Mouse (Mus musculus) CH12F3 (cell line): Measurements from ENCODE around the gene Rnf214.

Experiments used
- in situ Hi-C: fragments of 300-500 bp; cut with MboI; formaldehyde crosslinking; loops from 2 replicates; pipeline ENCODE4 v1.14.3; 2020; ENCODE audit warnings: low sequenced_read_pairs

The Rnf214 gene

GRCm38 (mm10) chr9:45906355-45907077, at the start of gene Rnf214, which contains the start of gene Pcsk7:
TSS of gene Rnf214 (minus strand) at chr9:45906911.
TSS of gene Pcsk7 (plus strand) at chr9:45906497.
- in situ Hi-C loops, result no loop called here

- in situ Hi-C loops, result no loop called here
Measured at GRCm38 (mm10) chr9:45955107-45955963, 48.6 kb upstream of the Rnf214 start, which contains the start of gene Sidt2. TSS of gene Sidt2 (minus strand) at chr9:45955258.

DNA sequence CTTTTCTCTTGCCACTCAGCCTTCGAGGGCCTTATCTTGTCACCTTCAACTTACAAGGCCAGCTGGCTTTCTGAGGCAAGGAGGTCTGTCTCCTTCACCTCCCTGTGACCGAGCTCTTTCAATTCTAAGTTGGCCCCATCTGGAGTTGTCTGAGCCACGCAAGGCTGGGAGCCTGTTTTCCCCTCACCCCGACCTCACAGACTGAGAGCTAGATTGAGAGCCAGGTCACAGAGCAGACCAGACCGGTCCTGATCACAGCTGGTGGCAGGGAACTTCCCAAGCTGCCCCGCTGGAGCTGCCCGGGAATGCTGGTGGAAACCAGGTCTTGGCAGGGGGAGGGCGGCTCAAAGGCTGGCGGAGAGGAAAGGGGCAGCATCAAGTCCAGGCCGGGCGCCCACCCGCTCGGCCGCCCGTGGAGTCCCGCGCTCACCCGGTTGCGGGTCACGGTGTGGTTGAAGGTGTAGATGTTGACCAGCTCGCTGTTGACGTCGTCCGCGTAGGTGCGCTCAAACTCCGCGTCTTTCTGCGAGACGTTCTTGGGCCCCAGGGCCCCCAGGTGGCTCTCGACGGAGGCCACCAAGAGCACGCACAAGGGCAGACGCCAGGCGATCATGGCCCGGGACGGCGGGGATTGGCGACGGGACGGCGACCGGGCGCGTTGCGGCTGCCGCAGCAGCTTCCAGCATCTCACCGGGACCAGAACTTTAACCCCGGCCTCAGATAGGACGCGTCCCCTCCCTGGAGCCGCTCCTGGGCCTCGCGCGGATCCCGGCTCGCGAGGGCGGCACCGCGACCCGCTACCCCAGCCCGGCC, 47.8 kb upstream of the Rnf214 start:
- in situ Hi-C loops, result no loop called here

GRCm38 (mm10) chr9:45953511-45954293, 47.0 kb upstream of the Rnf214 start:
- in situ Hi-C loops, result no loop called here

DNA sequence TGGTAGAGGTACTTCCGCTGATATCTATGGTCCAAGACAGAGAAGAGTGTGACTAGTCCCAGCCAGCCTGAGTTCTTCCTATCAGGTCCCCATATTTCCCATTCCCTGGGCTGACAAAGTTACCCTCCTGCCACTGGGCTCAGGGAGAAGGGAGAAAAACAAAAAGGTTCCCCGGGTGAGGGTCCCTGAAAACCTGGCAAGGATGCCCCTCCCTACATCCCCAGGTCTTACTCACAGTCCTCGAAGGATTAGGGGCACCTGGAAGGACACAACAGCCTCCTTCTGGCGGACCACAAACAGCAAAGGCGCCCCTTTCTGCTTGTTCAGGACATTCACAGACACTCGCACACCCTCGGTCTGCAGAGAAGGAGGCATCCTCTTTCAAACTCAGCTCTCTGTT, 46.2 kb upstream of the Rnf214 start:
- in situ Hi-C loops, result no loop called here

DNA sequence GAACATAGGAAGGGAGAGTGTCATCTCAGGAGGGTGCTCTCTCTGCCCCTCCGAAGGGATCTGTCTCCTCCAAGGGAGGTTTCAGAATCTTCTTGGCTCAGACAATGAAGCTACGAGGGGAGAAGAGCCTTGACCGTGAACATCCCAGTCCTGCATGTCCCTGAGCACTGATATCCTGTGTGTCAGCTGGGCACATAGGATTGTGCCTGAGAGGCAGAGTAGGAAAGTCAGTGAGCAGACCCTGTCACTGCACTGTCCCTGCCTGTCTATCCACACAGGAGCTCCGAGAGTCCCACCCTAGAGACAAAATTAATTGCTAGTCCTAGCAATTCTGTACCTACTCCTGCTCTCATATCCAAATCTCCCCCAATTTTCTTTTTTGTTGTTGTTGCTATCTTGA, 45.3 kb upstream of the Rnf214 start:
- in situ Hi-C loops, result no loop called here

DNA sequence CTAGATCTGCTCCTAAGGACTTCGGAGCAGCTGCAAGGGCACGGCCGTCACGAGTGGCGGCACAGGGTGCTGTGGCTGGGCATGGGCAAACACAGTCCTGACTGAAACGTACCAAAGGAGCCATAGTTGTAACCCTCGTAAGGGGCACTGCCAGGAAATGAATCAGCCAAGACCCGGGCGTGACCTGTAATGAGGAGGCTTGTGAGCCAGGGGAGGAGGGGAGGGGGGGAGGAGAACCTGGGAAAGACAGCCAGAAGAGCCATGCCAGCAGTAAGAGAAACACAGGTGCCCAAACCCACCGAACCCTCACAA, 40.1 kb upstream of the Rnf214 start:
- in situ Hi-C loops, result no loop called here

DNA sequence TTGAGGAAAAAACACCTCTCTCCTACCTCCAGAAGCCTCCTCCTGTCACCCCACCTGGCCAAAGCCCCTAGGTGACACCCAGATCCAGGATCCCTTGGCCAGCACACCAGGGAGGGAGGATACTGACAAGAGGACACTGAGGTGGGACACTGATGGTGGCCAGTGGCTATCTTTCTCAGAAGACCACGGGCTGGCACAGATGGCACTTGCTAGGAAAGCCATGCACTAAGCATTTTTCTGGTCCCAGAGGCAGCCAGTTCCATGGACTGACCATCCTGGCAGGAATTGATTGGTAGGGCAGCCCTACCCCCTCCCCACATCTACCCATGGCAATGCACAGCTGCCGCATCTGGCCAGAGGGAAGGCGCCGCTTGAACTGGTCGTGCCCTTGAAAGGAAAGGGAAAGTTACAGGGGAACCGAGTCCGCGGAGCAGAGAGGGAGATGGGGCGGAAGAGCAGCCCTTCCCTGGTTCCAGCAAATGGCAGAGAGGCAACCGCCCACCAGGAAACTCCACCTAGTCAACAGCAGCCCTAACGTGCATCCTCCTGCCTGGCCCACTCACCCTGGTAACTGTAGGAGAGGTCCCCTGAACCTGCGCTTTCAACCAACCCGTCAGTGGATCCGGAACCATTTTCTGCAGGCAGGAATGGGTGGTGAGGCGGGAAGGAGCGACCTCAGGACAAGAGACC, 39.6 kb upstream of the Rnf214 start:
- in situ Hi-C loops, result no loop called here

DNA sequence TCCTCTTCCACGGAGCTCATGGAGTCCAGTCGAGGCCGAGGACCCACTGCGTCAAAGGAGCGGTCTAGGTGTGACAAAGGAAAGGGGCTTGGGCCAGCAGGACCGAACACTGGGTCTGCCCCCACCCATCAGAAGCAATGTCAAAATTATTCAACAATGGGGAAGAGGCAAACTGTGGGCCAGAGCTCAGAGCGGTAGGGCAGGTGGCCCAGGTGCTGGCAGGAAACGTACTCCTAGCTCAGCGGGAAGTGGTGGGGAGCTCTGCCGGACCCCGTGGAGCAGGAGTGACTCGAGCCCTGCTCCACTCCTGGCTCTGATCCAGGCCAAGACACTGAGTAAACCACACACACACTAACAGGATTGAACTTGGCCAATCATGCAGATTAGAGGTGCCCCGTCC, 39.0 kb upstream of the Rnf214 start:
- in situ Hi-C loops, result no loop called here

DNA sequence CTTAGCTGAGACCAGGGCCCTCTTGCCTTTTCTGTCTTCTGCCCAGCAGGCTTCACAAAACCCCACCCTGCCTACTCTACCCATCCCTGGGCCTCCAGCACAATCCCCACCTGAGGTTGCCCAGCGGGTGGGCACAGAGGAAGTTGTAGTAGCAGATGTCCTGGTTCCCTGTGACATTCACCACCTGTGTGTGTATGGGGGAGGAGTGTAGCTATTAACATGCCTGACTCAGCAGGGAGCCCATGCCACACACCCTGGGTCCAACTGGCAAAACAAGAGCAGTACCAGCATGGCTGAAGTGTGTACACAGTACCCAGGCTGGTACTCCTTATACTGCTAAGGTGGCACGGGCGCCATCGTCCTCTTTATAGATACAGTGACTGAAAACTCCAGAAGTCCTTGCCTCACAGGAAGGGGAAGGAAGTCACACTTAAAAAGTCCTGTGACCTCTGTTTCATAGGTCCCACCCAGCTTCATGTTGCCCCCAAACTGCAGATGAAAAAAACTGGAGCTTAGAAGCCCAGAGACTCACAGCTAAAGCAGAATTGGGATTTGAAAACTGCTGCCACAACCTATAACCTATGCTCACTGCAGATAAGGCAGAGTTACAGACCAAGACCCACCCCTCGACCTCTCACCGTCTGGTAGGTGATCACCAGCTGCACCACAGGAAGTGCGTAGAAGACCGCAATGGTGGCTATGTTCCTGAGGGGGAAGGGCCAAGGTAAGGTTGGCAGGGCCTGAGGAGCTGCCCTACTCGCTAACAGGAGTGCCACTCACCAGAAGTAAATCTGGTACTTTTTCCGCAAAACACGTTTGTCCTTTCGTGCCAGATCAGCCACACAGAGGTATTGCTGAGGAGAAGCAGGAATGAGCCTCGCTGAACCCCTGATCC, 38.0 kb upstream of the Rnf214 start:
- in situ Hi-C loops, result no loop called here

DNA sequence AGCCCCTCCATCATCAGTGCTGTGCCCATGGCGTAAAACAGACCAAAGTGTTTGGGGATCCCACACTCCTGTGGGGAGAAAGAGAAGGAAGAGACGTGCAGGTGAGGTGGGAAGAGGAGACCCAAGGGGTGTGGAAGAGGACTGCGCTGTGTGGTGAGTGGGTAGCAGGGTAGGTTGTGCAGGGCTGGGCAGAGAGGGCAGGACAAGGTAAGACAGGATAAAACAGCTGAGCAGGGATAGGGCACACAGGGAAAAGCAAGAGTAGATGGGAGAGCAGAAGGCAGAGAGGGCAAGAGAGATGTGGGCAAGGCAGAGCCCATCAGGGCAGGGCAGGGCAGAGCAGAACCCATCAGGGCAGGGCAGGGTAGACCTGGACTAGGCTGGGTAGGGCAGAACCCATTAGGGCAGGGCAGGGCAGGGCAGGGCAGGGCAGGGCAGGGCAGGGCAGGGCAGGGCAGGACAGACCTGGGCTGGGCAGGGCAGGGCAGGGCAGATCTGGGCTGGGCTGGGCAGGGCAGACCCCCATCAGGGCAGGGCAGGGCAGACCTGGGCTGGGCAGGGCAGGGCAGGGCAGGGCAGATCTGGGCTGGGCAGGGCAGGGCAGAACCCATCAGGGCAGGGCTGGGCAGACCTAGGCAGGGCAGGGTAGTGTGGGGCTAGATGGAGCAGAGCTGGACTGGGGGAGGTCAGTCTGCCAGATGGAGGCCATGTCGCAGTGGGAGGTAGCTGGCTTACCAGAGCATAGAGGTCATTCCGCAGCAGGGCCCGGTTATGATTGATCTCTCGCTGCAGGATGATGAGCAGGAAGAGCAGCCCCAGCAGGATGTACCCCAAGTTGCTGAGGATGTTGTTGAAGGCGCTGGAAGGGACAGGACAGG, 37.2 kb upstream of the Rnf214 start:
- in situ Hi-C loops, result no loop called here

DNA sequence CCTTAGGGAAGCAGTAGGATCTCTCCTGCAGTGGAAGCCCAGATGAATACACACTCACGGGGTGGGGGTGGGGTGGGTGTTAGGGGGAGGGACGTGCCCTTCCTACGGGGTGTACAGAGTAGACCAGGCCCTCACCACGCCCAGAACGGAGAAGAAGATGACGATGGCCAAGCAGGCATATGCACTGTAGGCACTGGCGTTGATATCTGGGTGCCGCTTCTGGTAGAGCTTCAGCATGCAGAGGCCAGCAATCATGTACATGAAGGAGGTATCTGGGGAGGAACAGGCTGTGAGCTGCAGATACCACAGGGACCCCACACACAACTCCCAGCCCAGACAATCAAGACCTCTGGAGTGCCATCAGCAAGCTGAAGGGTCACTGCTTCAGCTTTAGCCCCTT, 36.2 kb upstream of the Rnf214 start:
- in situ Hi-C loops, result no loop called here

DNA sequence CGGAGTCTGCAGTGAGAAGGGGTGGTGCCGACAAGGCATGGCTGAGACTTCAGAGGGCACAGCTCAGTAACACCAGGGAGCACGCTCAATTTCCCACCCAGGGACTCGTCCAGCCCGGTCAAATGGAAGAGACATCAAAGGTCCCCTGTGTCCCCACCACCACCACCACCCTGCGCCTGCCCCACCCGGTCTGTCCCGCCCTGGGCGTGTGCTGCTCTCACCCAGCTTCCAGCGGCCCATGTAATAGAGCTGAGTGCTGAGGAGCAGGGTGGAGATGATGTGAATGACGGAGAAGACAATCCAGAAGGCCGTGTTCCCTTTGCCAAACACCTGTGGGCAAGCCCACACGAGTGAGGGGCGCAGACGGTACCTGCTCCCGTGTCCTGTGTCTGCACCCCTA, 35.8 kb upstream of the Rnf214 start:
- in situ Hi-C loops, result no loop called here

GRCm38 (mm10) chr9:45941329-45941888, 34.7 kb upstream of the Rnf214 start:
- in situ Hi-C loops, result no loop called here

DNA sequence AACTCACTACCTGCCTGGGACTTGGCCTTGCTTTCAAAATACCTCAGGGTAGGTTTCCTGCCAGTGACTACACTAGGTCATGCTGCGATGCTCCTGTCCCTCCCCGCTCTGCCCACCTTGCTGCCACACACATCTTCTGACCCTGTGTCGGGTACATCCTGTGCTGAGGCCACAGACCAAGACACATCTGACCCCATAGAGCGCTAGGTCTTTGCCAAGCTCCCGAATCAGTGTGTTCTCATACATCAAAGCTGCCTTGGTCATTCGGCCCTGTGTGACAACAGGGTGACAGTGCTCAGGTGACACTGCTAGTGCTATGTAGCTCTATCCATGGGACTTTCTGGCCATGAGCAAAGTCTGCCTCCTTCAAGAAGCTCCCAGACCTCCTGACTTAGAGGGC, 33.1 kb upstream of the Rnf214 start:
- in situ Hi-C loops, result no loop called here

GRCm38 (mm10) chr9:45938952-45939637, 32.4 kb upstream of the Rnf214 start:
- in situ Hi-C loops, result no loop called here

- in situ Hi-C loops, result no loop called here
Measured at GRCm38 (mm10) chr9:45938088-45938487, 31.4 kb upstream of the Rnf214 start.
